Mouse (Mus musculus) megakaryocyte, embryonic 14.5 days (primary cell): Measurements from ENCODE around the gene Olfr323. TPM values are rescaled to one million over a fixed set of nuclear protein-coding genes. Genes with fewer than 3 reads are reported as not detected.

Experiments
- H3K27me3 ChIP-seq: replicated peaks from 2 replicates; pipeline ENCODE3; 2012; ENCODE audit warnings: inconsistent platforms
- H3K36me3 ChIP-seq: replicated peaks from 2 replicates; pipeline ENCODE3; 2012; ENCODE audit warnings: low read length, inconsistent platforms, mixed read lengths
- H3K4me1 ChIP-seq: 2 replicates; pipeline ENCODE4 v1.6.1; 2012; ENCODE audit warnings: inconsistent platforms
- H3K4me3 ChIP-seq: replicated peaks from 2 replicates; pipeline ENCODE3; 2012; ENCODE audit warnings: moderate library complexity, mild to moderate bottlenecking, inconsistent platforms
- H3K9me3 ChIP-seq: 2 replicates; pipeline ENCODE4 v1.6.1; 2012; ENCODE audit warnings: inconsistent platforms
- FLI1 ChIP-seq: IDR thresholded peaks from 2 replicates; pipeline ENCODE4 v1.6.1; 2012; ENCODE audit warnings: low read length, inconsistent platforms, mixed read lengths
- GATA1 ChIP-seq: IDR thresholded peaks from 3 replicates; pipeline ENCODE4 v1.6.1; 2012; ENCODE audit warnings: mixed read lengths, low read length, inconsistent platforms, borderline replicate concordance
- polyA plus RNA-seq: library from polyadenylated mRNA; stranded (reverse); fragments of >175 nt; gene quantifications from 2 replicates; pipeline ENCODE4 v1.2.3, GENCODE M21; 2012; ENCODE audit warnings: low replicate concordance; ENCODE audit not compliant: insufficient read depth

Gene Olfr323
- polyA plus RNA-seq: not detected in 2 replicates

- peaks cover 40% of the 10 kb centered on the region for H3K4me1 ChIP-seq
- no peaks in the 10 kb centered on the region for H3K36me3 ChIP-seq
- H3K4me3 ChIP-seq: no peak within 1 kb of the TSS
- H3K27me3 ChIP-seq: peaks cover 7% of the 10 kb centered on the region
- TF ChIP-seq GATA1 (no peak), FLI1 (no peak)
- H3K9me3 ChIP-seq: no peaks in the 10 kb centered on the region
Measured at GRCm38 (mm10) chr11:58630401-58630800, at the start of gene Olfr323. TSS of gene Olfr323 (minus strand) at chr11:58630501.

- no peak overlapping the region for H3K4me3 ChIP-seq
- H3K27me3 ChIP-seq: no peaks in the 10 kb centered on the region
- TF ChIP-seq GATA1 (no peak), FLI1 (no peak)
- no peaks in the 10 kb centered on the region for H3K9me3 ChIP-seq
- H3K4me1 ChIP-seq: 0 out of 2 replicates have a peak, but pooled peaks cover 3% of the 10 kb centered on the region
- H3K36me3 ChIP-seq: no peaks in the 10 kb centered on the region
Measured at GRCm38 (mm10) chr11:58671825-58672224, 41.5 kb upstream of the Olfr323 start.

DNA sequence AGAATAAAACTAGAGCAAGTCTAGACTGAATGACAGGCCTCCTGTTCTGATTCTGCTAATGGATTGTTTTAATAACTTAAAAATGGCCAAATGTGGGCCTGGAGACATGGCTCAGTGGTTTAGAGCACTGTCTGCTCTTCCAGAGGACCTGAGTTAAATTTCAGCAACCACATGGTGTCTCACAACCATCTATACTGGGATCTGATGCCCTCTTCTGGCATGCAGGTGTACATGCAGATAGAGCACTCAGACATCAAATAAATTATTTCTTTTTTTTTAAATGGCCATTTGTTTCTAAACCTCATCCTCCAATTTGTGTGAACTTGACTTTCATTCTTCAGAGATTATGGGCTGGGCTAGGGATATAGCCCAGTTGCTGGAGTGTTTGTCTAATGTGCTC lies 39.0 kb upstream of the Olfr323 start:
- Histone ChIP-seq H3K9me3 (no peaks in the 10 kb centered on the region), H3K4me3 (no peak overlapping the region), H3K36me3 (no peaks in the 10 kb centered on the region), H3K4me1 (0 out of 2 replicates have a peak, but pooled peaks cover 3% of the 10 kb centered on the region), H3K27me3 (peaks cover 3% of the 10 kb centered on the region)
- no peak for TF ChIP-seq GATA1
- TF ChIP-seq FLI1: no peak

DNA sequence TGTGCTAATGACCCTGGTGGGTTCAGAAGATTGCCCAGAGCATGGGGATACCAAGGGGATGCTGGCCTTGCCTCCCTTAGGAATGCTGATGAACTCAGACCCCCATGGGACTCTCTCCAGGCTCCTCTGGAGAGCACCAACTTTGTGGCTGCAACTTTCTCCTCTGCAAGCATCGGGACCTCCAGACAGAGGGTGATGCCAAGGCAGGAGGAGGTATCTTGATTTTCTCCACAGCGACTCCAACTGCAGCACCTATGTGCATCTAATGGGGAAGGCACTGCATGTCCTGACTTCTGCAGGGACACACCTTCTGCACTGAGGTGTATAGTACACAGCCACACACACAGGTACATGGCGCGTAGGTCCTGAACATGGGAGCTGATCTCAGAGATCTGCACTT lies 28.3 kb upstream of the Olfr323 start, which contains the start of gene Olfr322:
Olfr322 (plus strand) TSS at position 187 of the 400 bp plus-strand sequence.
- Histone ChIP-seq H3K36me3 (peaks cover 9% of the 10 kb centered on the region), H3K27me3 (peaks cover 1% of the 10 kb centered on the region)
- no peak for TF ChIP-seq GATA1
- TF ChIP-seq FLI1: no peak

DNA sequence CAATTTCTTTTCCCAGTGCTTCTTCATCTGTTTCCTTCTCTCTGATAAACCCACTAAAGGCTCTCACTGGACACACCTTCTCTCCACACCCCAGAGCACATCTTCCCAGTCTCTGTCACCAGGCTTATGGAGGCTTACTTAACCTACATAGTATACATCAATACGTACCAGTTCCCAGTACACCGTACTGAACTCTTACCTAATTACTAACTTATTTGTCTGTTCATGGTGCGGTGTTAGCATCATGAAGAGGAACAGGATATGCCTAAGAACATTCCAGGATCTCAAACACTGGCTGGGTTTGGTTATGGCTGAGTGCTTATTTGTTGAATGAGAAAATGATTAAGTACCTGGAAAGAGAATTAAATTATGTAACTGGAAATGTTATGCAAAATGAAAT lies 24.9 kb upstream of the Olfr323 start:
- Histone ChIP-seq H3K36me3 (peaks cover 42% of the 10 kb centered on the region), H3K4me3 (no peak overlapping the region), H3K9me3 (no peaks in the 10 kb centered on the region), H3K27me3 (peaks cover 1% of the 10 kb centered on the region), H3K4me1 (peaks cover 19% of the 10 kb centered on the region)
- TF ChIP-seq GATA1: no peak
- no peak for TF ChIP-seq FLI1

More for the DNA sequence above, 28.3 kb upstream of the Olfr323 start, which contains the start of gene Olfr322:
- Histone ChIP-seq H3K9me3 (no peaks in the 10 kb centered on the region), H3K4me3 (no peak within 1 kb of the TSS), H3K4me1 (peaks cover 7% of the 10 kb centered on the region; the same call in 1 of the 2 replicates)

DNA sequence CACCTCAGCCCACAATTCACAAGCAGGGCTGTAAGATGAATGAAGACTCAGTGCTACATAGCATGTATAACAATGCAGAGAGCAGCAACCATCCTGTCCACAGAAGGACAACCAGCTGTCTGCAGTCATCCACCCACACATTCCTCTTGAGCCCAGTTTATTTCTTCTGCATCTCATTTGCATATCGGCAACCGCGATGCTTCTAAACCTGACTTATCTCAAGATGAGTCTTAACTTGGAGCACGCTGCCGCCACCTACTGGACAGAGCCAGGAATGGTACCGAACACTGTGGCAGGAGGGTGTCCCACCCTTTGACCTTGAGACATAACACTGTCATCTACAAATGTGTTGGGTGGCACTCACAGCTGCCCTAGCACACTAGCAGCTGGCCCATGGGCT lies 13.0 kb upstream of the Olfr323 start:
- Histone ChIP-seq H3K4me1 (peaks cover 74% of the 10 kb centered on the region), H3K36me3 (peaks cover 57% of the 10 kb centered on the region), H3K9me3 (no peaks in the 10 kb centered on the region), H3K4me3 (peak overlapping the region; percentile 96), H3K27me3 (no peaks in the 10 kb centered on the region)
- no peak for TF ChIP-seq FLI1
- TF ChIP-seq GATA1: no peak

DNA sequence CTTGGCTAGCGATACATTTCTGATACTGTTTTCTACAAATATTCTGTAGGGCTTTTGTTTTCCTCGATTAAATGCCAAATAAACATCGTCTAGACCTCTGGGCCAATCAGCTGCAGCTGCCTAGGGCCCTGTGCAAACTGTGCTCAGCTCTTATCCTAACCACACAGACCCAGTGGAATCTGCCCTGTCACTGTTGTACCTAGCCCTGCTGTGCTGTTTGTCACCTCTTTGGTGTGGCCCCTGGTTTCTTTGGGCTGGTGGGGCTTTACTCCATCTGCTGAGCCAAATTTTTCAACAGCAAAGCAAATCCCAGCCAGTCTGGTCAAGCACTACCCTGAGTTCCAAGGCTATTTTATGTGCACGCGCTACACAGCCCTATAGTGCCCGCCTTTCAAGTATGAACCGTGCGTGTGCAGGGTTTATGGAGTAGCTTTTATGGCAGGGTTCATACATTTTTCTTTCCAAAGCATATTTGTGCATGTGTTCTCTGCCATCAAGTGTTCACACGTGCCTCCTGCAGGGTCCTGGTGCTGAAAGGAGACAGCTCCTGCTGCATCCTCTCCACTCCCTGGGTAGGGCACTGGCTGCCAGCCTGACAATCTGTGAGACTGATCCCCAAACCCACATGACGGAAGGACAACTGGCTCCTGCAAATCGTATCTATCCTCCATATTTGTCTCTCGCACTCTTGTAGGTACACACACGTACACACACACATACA lies 11.5 kb upstream of the Olfr323 start:
- peaks cover 42% of the 10 kb centered on the region for H3K36me3 ChIP-seq
- H3K4me1 ChIP-seq: peaks cover 82% of the 10 kb centered on the region
- no peaks in the 10 kb centered on the region for H3K9me3 ChIP-seq
- H3K4me3 ChIP-seq: peak overlapping the region; percentile 96
- no peaks in the 10 kb centered on the region for H3K27me3 ChIP-seq
- TF ChIP-seq FLI1 (no peak), GATA1 (no peak; the same call in 2 of the 3 replicates)

DNA sequence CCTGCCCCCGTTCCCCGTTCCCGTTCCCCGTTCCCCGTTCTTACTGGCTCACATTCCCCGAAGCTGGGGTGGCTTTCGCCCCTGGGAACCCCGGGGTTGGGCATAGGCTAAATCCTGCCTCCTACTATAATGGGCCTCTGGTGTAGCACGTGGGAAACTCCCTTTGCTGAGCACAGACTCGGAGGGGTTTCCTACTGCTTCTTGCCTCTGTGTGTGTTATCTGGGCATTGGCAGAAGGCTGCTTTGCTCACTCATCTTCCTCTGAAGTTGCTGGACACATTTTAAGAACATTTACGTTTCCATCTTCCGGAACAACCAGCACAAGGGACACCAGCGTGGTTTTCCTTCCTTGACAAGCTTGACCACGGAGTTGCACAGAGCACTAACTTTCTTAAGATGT lies 10.8 kb upstream of the Olfr323 start:
- no peak for TF ChIP-seq FLI1
- TF ChIP-seq GATA1: peak; percentile 91
- Histone ChIP-seq H3K4me1 (peaks cover 82% of the 10 kb centered on the region), H3K27me3 (no peaks in the 10 kb centered on the region), H3K4me3 (peak overlapping the region; percentile 96), H3K36me3 (peaks cover 34% of the 10 kb centered on the region), H3K9me3 (no peaks in the 10 kb centered on the region)

DNA sequence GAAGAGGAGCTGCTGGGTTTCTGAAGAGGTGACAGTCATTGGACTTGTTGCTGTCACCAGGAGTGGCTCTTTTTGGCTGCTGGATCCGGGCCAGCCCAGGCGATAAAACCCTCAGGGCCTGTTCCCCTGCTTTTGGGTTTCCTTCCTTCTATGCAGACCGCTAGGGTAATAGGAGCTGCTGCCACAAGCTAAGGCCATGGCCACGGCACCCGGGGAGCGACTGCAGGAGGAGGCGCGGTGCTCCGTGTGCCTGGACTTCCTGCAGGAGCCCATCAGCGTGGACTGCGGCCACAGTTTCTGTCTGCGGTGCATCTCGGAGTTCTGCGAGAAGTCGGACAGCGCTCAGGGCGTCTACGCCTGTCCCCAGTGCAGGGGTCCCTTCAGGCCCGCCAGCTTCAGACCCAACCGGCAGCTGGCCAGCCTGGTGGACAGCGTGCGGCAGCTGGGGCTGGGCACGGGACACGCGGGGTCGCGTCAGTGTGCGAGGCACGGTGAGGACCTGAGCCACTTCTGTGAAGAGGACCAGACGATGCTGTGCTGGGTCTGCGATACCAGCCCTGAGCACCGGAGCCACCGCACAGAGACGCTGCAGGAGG lies 10.1 kb upstream of the Olfr323 start, which contains the start of gene Trim58:
Trim58 (plus strand) TSS at position 194 of the 596 bp plus-strand sequence.
- Histone ChIP-seq H3K9me3 (no peaks in the 10 kb centered on the region), H3K36me3 (peaks cover 28% of the 10 kb centered on the region), H3K4me3 (peak within 1 kb of the TSS; percentile 96), H3K4me1 (peaks cover 80% of the 10 kb centered on the region), H3K27me3 (no peaks in the 10 kb centered on the region)
- no peak for TF ChIP-seq GATA1

DNA sequence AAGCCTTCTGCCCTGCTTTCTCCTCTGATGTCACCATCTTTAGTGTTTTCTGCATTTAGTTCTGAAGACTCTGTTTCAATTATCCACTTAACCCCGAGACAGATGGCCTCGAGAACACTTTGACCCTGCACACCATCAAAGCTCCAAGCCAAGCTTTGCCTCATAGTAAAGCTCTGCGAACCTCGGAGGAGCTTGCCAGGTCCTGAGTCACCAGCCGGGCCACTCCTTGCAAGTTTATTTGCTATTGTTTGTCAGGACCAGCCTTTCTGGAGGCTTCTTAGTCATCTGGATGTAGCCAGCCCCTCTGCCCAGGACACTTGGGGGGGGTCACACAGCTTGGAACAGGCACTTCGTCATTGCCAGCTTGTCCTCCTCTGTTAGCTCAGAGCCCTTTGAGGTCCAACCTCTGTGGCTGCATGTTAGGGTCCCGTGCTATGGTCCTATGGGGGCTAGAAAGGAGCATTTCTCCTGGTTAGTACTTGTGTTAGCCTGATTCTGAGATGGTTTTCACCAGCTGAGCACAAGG lies 7.9 kb upstream of the Olfr323 start:
- Histone ChIP-seq H3K4me3 (peak overlapping the region; percentile 8), H3K36me3 (peaks cover 6% of the 10 kb centered on the region), H3K27me3 (no peaks in the 10 kb centered on the region), H3K9me3 (no peaks in the 10 kb centered on the region), H3K4me1 (peaks cover 82% of the 10 kb centered on the region)
- TF ChIP-seq FLI1 (no peak), GATA1 (no peak)
